Mouse (Mus musculus) MEL (cell line): ENCODE data around the gene Nfkbil1.

Experiments
- CTCF ChIP-seq, 3 experiments: IDR thresholded peaks in 2 of 3; conservative IDR thresholded peaks in 1 of 3; 2 replicates each; pipeline ENCODE4 v1.5.1; 2011 to 2012; ENCODE audit warnings: low read length in 3 of 3, low read depth in 2 of 3, mild to moderate bottlenecking in 2 of 3, improper control_type of control experiment in 1 of 3, inconsistent platforms in 1 of 3, mixed read lengths in 1 of 3, moderate library complexity in 1 of 3; ENCODE audit not compliant: control insufficient read depth in 1 of 3, insufficient read depth in 1 of 3, poor library complexity in 1 of 3, severe bottlenecking in 1 of 3
- GABPA ChIP-seq: IDR thresholded peaks from 2 replicates; pipeline ENCODE4 v1.6.1; 2012; ENCODE audit warnings: low read depth, mild to moderate bottlenecking, inconsistent platforms, low read length, improper control_type of control experiment, moderate library complexity
- JUND ChIP-seq: IDR thresholded peaks from 2 replicates; pipeline ENCODE4 v1.6.1; 2011; ENCODE audit warnings: low read depth, mild to moderate bottlenecking, improper control_type of control experiment, low read length
- MYC ChIP-seq: IDR thresholded peaks from 2 replicates; pipeline ENCODE4 v1.6.1; 2011; ENCODE audit warnings: low read depth, mild to moderate bottlenecking, low read length, improper control_type of control experiment, moderate library complexity
- POLR2A ChIP-seq, 2 experiments: IDR thresholded peaks; 2 replicates each; pipeline ENCODE4 v1.6.1; 2011 to 2012; ENCODE audit warnings: low read length in 2 of 2, mild to moderate bottlenecking in 2 of 2, control low read depth in 1 of 2, improper control_type of control experiment in 1 of 2, low read depth in 1 of 2, moderate library complexity in 1 of 2; ENCODE audit not compliant: control insufficient read depth in 1 of 2, insufficient read depth in 1 of 2, poor library complexity in 1 of 2
- TBP ChIP-seq: IDR thresholded peaks from 2 replicates; pipeline ENCODE4 v1.8.0; 2011; ENCODE audit warnings: low read depth, low read length, improper control_type of control experiment
- USF2 ChIP-seq, 2 experiments: IDR thresholded peaks; 2 replicates each; pipeline ENCODE4 v1.6.1; 2011 to 2012; ENCODE audit warnings: improper control_type of control experiment in 2 of 2, low read length in 2 of 2, borderline replicate concordance in 1 of 2, inconsistent platforms in 1 of 2, low read depth in 1 of 2, mild to moderate bottlenecking in 1 of 2; ENCODE audit not compliant: insufficient read depth in 1 of 2

DNA sequence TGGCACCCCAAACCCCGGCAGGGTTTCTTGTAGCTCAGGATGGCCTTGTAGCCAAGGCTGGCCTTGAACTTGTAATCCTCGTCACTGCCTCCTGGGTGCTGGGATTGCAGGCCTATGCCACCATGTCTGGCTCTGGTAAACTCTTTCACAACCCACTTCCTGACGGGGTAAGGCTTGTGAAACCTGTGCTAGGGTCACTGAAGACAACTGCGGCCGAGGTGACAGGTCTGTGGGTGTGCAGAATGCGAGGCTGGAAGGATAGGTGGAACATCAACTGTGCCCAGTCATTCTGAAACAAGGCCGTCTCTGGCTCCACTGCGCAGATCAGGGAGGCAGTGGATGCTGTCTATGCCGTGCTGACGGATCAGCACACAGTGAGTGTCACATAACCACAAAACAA is 4.6 kb downstream of the Nfkbil1 start:
- TF ChIP-seq CTCF (IDR thresholded peaks at IDR 0.05 in 2 of 3, conservative IDR thresholded peaks at IDR 0.05 in 1 of 3; ENCODE audit: control insufficient read depth in 1 of 3, insufficient read depth in 1 of 3, low read depth in 2 of 3, low read length in 3 of 3, poor library complexity in 1 of 3, severe bottlenecking in 1 of 3) = no peak
- TF ChIP-seq TBP = no peak
- TF ChIP-seq MYC = no peak
- no peak for TF ChIP-seq USF2 (IDR thresholded peaks at IDR 0.05; ENCODE audit: borderline replicate concordance in 1 of 2, insufficient read depth in 1 of 2, low read depth in 1 of 2, low read length in 2 of 2)
- TF ChIP-seq POLR2A (IDR thresholded peaks at IDR 0.05; ENCODE audit: control insufficient read depth in 1 of 2, insufficient read depth in 1 of 2, low read depth in 1 of 2, low read length in 2 of 2, poor library complexity in 1 of 2) = no peak
- TF ChIP-seq GABPA = no peak
- no peak for TF ChIP-seq JUND
